Mouse (Mus musculus) embryonic facial prominence, embryonic 14.5 days (tissue): ENCODE measurements around the gene Lcp2. TPM values are rescaled to one million over a fixed set of nuclear protein-coding genes. Genes with fewer than 3 reads are reported as not detected.

Experiments used
- ATAC-seq: fragments of 200-750 bp; cut with Nextera tagmentation; 2 replicates; pipeline ENCODE4 v1.8.0; 2017; ENCODE audit warnings: low read depth, moderate number of reproducible peaks, moderate TSS enrichment
- DNase-seq: peaks from one replicate; pipeline ENCODE4 v3.0.0-alpha.2; 2015; ENCODE audit warnings: low spot score
- H3K27ac ChIP-seq: fragments of 300-500 bp; sonication (generic); replicated peaks from 2 replicates; pipeline ENCODE4 v1.5.1; 2014; ENCODE audit warnings: low read depth, mild to moderate bottlenecking, low read length, moderate library complexity
- H3K27me3 ChIP-seq: fragments of 300-500 bp; sonication (generic); replicated peaks from 2 replicates; pipeline ENCODE4 v1.6.1; 2014; ENCODE audit warnings: low read length; ENCODE audit not compliant: control insufficient read depth, insufficient read depth
- H3K36me3 ChIP-seq: fragments of 300-500 bp; sonication (generic); 2 replicates; pipeline ENCODE4 v1.6.1; 2014; ENCODE audit warnings: low read length, mixed read lengths; ENCODE audit not compliant: control insufficient read depth, insufficient read depth
- H3K4me1 ChIP-seq: fragments of 300-500 bp; sonication (generic); 2 replicates; pipeline ENCODE4 v1.6.1; 2014; ENCODE audit warnings: antibody characterized with exemption, low read length; ENCODE audit not compliant: control insufficient read depth, insufficient read depth
- H3K4me2 ChIP-seq: fragments of 300-500 bp; sonication (generic); 2 replicates; pipeline ENCODE4 v1.6.1; 2014; ENCODE audit warnings: low read depth, mild to moderate bottlenecking, low read length, moderate library complexity, mixed read lengths
- H3K4me3 ChIP-seq: fragments of 300-500 bp; sonication (generic); 2 replicates; pipeline ENCODE4 v1.5.1; 2014; ENCODE audit warnings: low read depth, mild to moderate bottlenecking, low read length
- H3K9ac ChIP-seq: fragments of 300-500 bp; sonication (generic); 2 replicates; pipeline ENCODE4 v1.6.1; 2014; ENCODE audit warnings: low read depth, mild to moderate bottlenecking, low read length, moderate library complexity, mixed read lengths
- H3K9me3 ChIP-seq: fragments of 300-500 bp; sonication (generic); 2 replicates; pipeline ENCODE4 v1.6.1; 2016; ENCODE audit warnings: low read length; ENCODE audit not compliant: control insufficient read depth
- WGBS: fragments of 180-500 bp; shearing (Covaris S2); extraction: QIAGEN DNeasy Blood & Tissue Kit; methylation state at CpG from one replicate; pipeline ENCODE4 v1.1.7; 2014; 5-methylcytosine and 5-hydroxymethylcytosine counted together
- polyA plus RNA-seq: library from polyadenylated mRNA; unstranded; fragments of >200 nt; fragmentation: Nextera tagmentation; extraction: Ambion mirVana; gene quantifications from 2 replicates; pipeline ENCODE4 v1.2.1, GENCODE M21; 2014

Gene Lcp2
- 4.9 and 6.4 TPM in 2 replicates for polyA plus RNA-seq

DNA sequence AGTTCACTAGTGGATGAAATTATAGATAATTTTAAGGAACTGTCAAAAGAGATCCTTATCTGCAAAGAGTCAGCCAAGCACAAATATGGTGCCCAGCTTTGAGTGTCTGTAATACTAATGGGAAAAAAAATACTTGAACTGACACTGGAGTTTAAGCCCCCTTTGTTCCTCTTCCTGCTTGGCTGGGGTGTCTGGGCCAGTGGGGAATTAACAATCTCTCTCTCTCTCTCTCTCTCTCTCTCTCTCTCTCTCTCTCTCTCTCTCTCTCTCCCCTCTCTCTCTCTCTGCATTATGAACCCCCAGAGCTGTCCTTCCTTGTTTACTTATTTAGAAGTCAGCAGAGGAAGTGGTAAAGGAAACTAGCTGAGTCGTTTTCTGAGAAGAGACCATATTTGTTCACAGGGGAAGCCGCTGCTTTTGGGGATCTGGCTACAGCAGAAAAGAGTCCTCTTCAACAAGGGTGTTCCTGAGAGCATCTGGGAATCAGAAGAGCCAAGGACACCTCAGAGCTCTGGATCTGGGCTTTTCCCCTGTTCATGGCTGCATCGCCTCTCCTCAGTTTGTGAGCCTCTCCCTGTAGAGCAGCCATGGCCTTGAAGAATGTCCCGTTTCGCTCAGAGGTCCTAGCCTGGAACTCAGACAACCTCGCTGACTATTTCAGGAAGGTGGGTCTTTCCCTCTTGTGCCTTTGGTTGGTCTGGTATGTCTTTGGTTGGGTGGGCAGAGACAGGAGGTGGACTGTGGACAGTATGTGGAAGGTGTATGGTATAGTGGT, at the start of gene Lcp2:
TSS of gene Lcp2 (plus strand) at position 154 of the 775 bp plus-strand sequence.
- Histone ChIP-seq H3K36me3 (no peaks in the 10 kb centered on the region), H3K4me2 (no peak within 1 kb of the TSS), H3K9ac (no peak within 1 kb of the TSS), H3K27ac (no peak within 1 kb of the TSS), H3K9me3 (no peaks in the 10 kb centered on the region), H3K4me1 (no peaks in the 10 kb centered on the region), H3K27me3 (no peaks in the 10 kb centered on the region), H3K4me3 (no peak within 1 kb of the TSS)
- DNase-seq: no peak
- WGBS: 79% methylated on average over 6 of the region's 6 CpGs
- ATAC-seq: no peak

DNA sequence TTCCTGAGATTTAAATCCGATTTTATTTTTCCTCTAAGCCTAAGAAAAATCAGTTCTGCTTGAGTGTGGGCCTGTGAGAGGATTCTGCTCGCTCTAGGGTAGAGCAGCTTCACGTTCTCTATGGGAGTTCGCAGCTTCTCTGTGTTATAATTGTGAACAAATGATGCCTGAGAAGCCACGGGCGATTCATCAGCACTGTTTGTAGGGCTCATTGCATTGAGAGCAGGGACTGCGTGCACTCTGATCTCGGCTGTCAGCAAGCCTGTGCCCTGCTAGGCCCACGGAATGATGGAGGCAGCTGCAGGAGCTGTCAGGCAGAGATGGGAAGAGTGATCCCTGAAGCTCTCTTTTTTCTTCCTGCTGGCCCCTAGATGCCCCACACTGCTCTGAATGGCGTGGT, 48.5 kb upstream of the Lcp2 start:
- no peaks in the 10 kb centered on the region for H3K9me3 ChIP-seq
- WGBS: 52% methylated on average over 10 of the region's 10 CpGs
- H3K4me1 ChIP-seq: no peaks in the 10 kb centered on the region
- H3K36me3 ChIP-seq: no peaks in the 10 kb centered on the region
- DNase-seq (no peak), ATAC-seq (no peak)
- 0 out of 2 replicates have a peak, but pooled peaks cover 3% of the 10 kb centered on the region for H3K27me3 ChIP-seq
- no peak overlapping the region for H3K9ac ChIP-seq
- H3K4me3 ChIP-seq: no peak overlapping the region
- H3K4me2 ChIP-seq: no peak overlapping the region
- H3K27ac ChIP-seq: no peak overlapping the region

DNA sequence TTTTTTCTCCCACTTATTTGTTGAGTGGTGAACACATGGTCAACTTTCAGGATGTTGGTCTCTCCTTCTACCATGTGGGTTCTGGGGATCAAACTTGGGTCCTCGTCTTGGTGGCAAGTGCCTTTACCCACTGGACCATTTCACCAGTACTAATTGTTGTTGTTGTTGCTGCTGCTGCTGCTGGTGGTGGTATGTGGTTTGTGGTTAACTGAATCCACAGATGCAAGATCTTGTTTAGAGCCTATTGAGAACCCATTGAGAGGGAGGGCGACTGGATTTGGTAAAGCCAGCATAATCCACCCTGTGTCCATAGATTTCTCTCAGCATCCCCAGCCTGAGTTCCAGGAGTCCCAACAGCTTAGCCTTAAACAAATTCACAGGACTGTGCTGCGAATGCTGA, 46.3 kb upstream of the Lcp2 start:
- no peaks in the 10 kb centered on the region for H3K4me1 ChIP-seq
- no peaks in the 10 kb centered on the region for H3K36me3 ChIP-seq
- H3K27me3 ChIP-seq: no peaks in the 10 kb centered on the region
- H3K4me2 ChIP-seq: no peak overlapping the region
- DNase-seq (no peak), ATAC-seq (no peak)
- H3K9ac ChIP-seq: no peak overlapping the region
- H3K9me3 ChIP-seq: no peaks in the 10 kb centered on the region
- WGBS: 83% methylated on average over 3 of the region's 3 CpGs
- H3K4me3 ChIP-seq: no peak overlapping the region
- no peak overlapping the region for H3K27ac ChIP-seq

- H3K4me2 ChIP-seq: no peak overlapping the region
- H3K9me3 ChIP-seq: no peaks in the 10 kb centered on the region
- peak; percentile 33 for DNase-seq
- no peak for ATAC-seq
- no peaks in the 10 kb centered on the region for H3K4me1 ChIP-seq
- 6% methylated on average over 5 of the region's 5 CpGs for WGBS
- H3K27me3 ChIP-seq: no peaks in the 10 kb centered on the region
- H3K36me3 ChIP-seq: no peaks in the 10 kb centered on the region
- no peak overlapping the region for H3K9ac ChIP-seq
- H3K4me3 ChIP-seq: no peak overlapping the region
- H3K27ac ChIP-seq: no peak overlapping the region
These were observed 44.7 kb upstream of the Lcp2 start for GRCm38 (mm10) chr11:34001938-34002592.

GRCm38 (mm10) chr11:34002593-34002965, 44.1 kb upstream of the Lcp2 start:
- 76% methylated on average over 5 of the region's 5 CpGs for WGBS
- Histone ChIP-seq H3K4me3 (no peak overlapping the region), H3K27me3 (no peaks in the 10 kb centered on the region)

GRCm38 (mm10) chr11:34007616-34008015, 39.1 kb upstream of the Lcp2 start:
- no peak overlapping the region for H3K9ac ChIP-seq
- DNase-seq (no peak), ATAC-seq (no peak)
- no peak overlapping the region for H3K27ac ChIP-seq
- no peaks in the 10 kb centered on the region for H3K9me3 ChIP-seq
- H3K36me3 ChIP-seq: no peaks in the 10 kb centered on the region
- H3K4me1 ChIP-seq: peaks cover 9% of the 10 kb centered on the region
- H3K27me3 ChIP-seq: no peaks in the 10 kb centered on the region
- H3K4me3 ChIP-seq: no peak overlapping the region
- WGBS: 87% methylated on average over 2 of the region's 2 CpGs
- H3K4me2 ChIP-seq: no peak overlapping the region

More at GRCm38 (mm10) chr11:34002593-34002965, 44.1 kb upstream of the Lcp2 start:
- Histone ChIP-seq H3K36me3 (no peaks in the 10 kb centered on the region), H3K9ac (no peak overlapping the region), H3K9me3 (no peaks in the 10 kb centered on the region), H3K4me1 (no peaks in the 10 kb centered on the region), H3K4me2 (no peak overlapping the region), H3K27ac (no peak overlapping the region)
- DNase-seq: no peak
- no peak for ATAC-seq

DNA sequence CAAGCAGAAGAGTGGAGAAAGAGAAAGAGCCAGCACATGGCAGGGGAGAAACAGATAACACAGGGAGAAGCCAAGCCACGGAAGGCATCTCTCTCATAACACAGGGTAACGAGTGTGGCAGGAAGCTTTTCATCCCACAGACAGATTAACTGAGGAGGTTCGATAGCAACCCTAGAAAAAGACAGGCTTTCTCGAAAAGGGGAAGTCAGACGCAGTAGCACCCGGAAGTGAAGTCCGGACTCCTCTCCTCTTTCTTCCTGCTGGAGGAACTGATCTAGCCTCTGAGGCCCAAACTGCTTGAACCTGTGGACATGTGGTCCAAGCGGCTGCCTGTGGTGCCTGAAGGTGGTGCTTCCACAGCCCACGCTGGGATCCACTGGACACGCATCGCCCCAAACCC, 38.5 kb upstream of the Lcp2 start:
- peaks cover 9% of the 10 kb centered on the region for H3K4me1 ChIP-seq
- WGBS: 83% methylated on average over 11 of the region's 11 CpGs
- no peak for ATAC-seq
- H3K9me3 ChIP-seq: no peaks in the 10 kb centered on the region
- no peak for DNase-seq
- H3K4me2 ChIP-seq: no peak overlapping the region
- no peak overlapping the region for H3K27ac ChIP-seq
- no peak overlapping the region for H3K9ac ChIP-seq
- no peaks in the 10 kb centered on the region for H3K36me3 ChIP-seq
- H3K4me3 ChIP-seq: no peak overlapping the region
- no peaks in the 10 kb centered on the region for H3K27me3 ChIP-seq

DNA sequence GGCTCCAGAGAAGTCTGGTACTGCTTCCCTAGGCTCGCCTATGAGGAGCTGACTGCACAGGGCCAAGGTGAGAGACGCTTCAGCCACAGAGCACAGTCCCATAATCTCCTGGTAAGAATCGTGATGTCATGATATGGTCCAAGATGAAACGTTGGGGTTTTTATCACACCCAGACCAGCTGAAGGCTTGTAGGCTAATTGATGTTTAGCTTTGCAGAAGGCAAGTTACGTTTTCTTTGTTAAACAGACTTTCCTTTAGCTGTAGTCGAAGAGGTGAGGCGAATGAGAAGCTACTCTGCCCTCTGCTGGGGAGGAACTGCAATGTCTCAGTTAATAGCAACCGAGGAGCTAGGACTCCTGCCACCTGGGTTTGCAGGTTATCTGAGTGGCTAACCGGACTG, 38.0 kb upstream of the Lcp2 start:
- no peaks in the 10 kb centered on the region for H3K27me3 ChIP-seq
- no peak overlapping the region for H3K4me3 ChIP-seq
- no peaks in the 10 kb centered on the region for H3K9me3 ChIP-seq
- H3K4me1 ChIP-seq: peaks cover 9% of the 10 kb centered on the region
- no peaks in the 10 kb centered on the region for H3K36me3 ChIP-seq
- WGBS: 40% methylated on average over 9 of the region's 9 CpGs
- H3K9ac ChIP-seq: no peak overlapping the region
- DNase-seq (peak; percentile 59), ATAC-seq (no peak)
- H3K4me2 ChIP-seq: no peak overlapping the region
- no peak overlapping the region for H3K27ac ChIP-seq
